Mouse (Mus musculus): ENCODE measurements at regions not wholly inside any gene's neighbourhood (a gene's known extent, or its start where the extent isn't known, plus 50 kb on each side); places are given as distances from the start of the nearest gene placed in this dataset.

DNA sequence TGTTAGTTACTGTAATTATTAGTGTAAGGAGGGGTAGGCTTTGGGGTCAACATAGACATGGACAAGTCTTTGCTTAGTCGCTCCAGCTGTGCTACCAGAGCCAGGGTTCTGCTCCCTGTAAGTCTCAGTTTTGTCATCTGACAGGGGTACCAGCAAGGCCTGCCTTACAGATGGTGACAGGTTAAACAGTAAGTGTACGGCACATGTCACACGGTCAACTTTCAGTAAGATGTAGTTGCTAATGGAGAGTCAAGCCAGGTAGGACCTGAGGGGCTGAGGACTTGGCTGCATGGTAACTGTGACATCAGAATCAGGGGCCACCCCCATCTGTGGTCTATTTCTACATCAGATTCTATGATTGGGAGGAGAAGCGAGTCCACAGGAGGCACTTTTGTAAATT lies 153.6 kb downstream of the Kdr start:
- WGBS = 94% methylated on average over 4 of the region's 4 CpGs
- no peaks in the 10 kb centered on the region for H3K27me3 ChIP-seq (ENCODE audit: low read depth, poor library complexity, severe bottlenecking)
- H3K9me3 ChIP-seq (replicated peaks) = no peaks in the 10 kb centered on the region
- H3K4me3 ChIP-seq = no peak overlapping the region
- no peaks in the 10 kb centered on the region; the same call in 1 of the 2 replicates for H3K4me1 ChIP-seq
- H3K27ac ChIP-seq = no peak overlapping the region
- H3K36me3 ChIP-seq = no peaks in the 10 kb centered on the region
- no peak for DNase-seq (ENCODE audit: low spot score)

- Histone ChIP-seq H3K4me1 (no peaks in the 10 kb centered on the region; the same call in 1 of the 2 replicates), H3K27me3 (ENCODE audit: low read depth, poor library complexity, severe bottlenecking) (no peaks in the 10 kb centered on the region), H3K4me3 (no peak overlapping the region), H3K9me3 (replicated peaks) (no peaks in the 10 kb centered on the region), H3K36me3 (no peaks in the 10 kb centered on the region), H3K27ac (no peak overlapping the region)
- 88% methylated on average over 3 of the region's 3 CpGs for WGBS
- DNase-seq (ENCODE audit: low spot score) = no peak
These were observed 154.6 kb downstream of the Kdr start for GRCm38 (mm10) chr5:75823646-75824045.

GRCm38 (mm10) chr5:75817396-75817795 lies 160.9 kb downstream of the Kdr start:
- H3K9me3 ChIP-seq (replicated peaks) = no peaks in the 10 kb centered on the region
- H3K4me1 ChIP-seq = peaks cover 5% of the 10 kb centered on the region; the same call in 1 of the 2 replicates
- no peak for DNase-seq (ENCODE audit: low spot score)
- H3K4me3 ChIP-seq = no peak overlapping the region
- H3K27me3 ChIP-seq (ENCODE audit: low read depth, poor library complexity, severe bottlenecking) = no peaks in the 10 kb centered on the region
- 97% methylated on average over 13 of the region's 13 CpGs for WGBS
- no peaks in the 10 kb centered on the region for H3K36me3 ChIP-seq
- H3K27ac ChIP-seq = no peak overlapping the region

DNA sequence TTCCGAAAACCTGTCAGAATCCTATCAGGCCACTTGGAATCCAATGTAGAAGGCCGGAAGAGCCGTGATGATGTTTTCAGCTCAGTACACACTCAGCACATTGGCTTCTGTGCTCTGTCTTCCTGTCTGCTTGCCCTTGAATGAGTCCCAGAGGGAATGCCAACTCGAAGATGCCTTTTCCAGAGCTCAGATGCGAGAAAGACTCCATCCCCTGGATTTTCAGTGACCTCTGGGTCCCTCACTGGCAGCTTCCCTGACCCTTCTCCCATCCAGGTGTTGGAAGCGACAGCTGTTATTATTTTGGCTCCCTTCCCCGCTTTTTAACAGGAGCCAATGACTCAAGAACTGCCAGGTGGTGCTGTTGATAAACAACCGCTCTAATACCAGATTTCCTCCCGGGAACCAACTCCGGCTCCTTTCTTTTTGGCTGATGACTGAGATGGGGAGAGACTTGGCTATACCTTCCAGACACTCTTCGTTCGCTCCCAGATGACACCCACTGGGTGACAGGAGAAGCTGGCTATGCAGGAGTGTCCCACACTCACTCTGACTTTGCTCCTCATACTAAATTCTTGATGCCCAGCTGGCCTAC lies 163.8 kb downstream of the Kdr start:
- H3K4me1 ChIP-seq = peaks cover 5% of the 10 kb centered on the region; the same call in 1 of the 2 replicates
- no peaks in the 10 kb centered on the region for H3K9me3 ChIP-seq (replicated peaks)
- DNase-seq (ENCODE audit: low spot score) = no peak
- no peak overlapping the region for H3K27ac ChIP-seq
- no peak overlapping the region for H3K4me3 ChIP-seq
- H3K36me3 ChIP-seq = no peaks in the 10 kb centered on the region
- H3K27me3 ChIP-seq (ENCODE audit: low read depth, poor library complexity, severe bottlenecking) = no peaks in the 10 kb centered on the region
- WGBS = 78% methylated on average over 12 of the region's 12 CpGs

GRCm38 (mm10) chr5:75812686-75813085 lies 165.6 kb downstream of the Kdr start:
- Histone ChIP-seq H3K36me3 (no peaks in the 10 kb centered on the region), H3K27ac (no peak overlapping the region), H3K4me1 (0 out of 2 replicates have a peak, but pooled peaks cover 5% of the 10 kb centered on the region), H3K4me3 (no peak overlapping the region), H3K9me3 (replicated peaks) (no peaks in the 10 kb centered on the region), H3K27me3 (ENCODE audit: low read depth, poor library complexity, severe bottlenecking) (no peaks in the 10 kb centered on the region)
- WGBS = 59% methylated on average over 4 of the region's 4 CpGs
- DNase-seq (ENCODE audit: low spot score) = no peak

GRCm38 (mm10) chr5:75808551-75809332 lies 169.5 kb downstream of the Kdr start:
- no peaks in the 10 kb centered on the region for H3K27me3 ChIP-seq (ENCODE audit: low read depth, poor library complexity, severe bottlenecking)
- no peaks in the 10 kb centered on the region for H3K9me3 ChIP-seq (replicated peaks)
- H3K4me1 ChIP-seq = 0 out of 2 replicates have a peak, but pooled peaks cover 2% of the 10 kb centered on the region
- no peaks in the 10 kb centered on the region for H3K36me3 ChIP-seq
- no peak overlapping the region for H3K27ac ChIP-seq
- no peak for DNase-seq (ENCODE audit: low spot score)
- H3K4me3 ChIP-seq = no peak overlapping the region
- WGBS = 90% methylated on average over 18 of the region's 18 CpGs

DNA sequence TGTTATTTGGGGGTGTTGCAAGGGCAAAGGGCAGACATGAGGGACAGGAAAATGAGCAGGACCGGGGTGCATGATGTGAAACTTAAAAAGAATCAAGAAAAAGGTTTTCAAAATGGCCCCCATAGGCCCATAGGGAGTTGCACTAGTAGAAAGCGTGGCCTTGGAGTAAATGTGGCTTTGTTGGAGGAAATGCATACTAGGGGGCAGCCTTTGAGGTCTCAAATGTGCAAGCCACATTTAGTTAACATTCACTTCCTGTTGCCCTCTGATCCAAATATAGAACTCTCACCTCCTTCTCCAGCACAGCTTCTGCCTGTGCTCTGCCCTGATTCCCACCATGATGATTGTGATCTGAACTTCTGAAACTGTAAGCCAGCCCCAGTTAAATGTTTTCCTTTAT lies 173.2 kb downstream of the Kdr start:
- no peaks in the 10 kb centered on the region for H3K4me1 ChIP-seq
- DNase-seq (ENCODE audit: low spot score) = no peak
- H3K27ac ChIP-seq = no peak overlapping the region
- no peaks in the 10 kb centered on the region for H3K9me3 ChIP-seq (replicated peaks)
- H3K4me3 ChIP-seq = no peak overlapping the region
- no peaks in the 10 kb centered on the region for H3K27me3 ChIP-seq (ENCODE audit: low read depth, poor library complexity, severe bottlenecking)
- 82% methylated on average over 2 of the region's 2 CpGs for WGBS
- H3K36me3 ChIP-seq = no peaks in the 10 kb centered on the region

- no peak overlapping the region for H3K27ac ChIP-seq
- H3K36me3 ChIP-seq = no peaks in the 10 kb centered on the region
- H3K4me1 ChIP-seq = no peaks in the 10 kb centered on the region
- DNase-seq (ENCODE audit: low spot score) = no peak
- H3K27me3 ChIP-seq (ENCODE audit: low read depth, poor library complexity, severe bottlenecking) = no peaks in the 10 kb centered on the region
- H3K4me3 ChIP-seq = no peak overlapping the region
- 90% methylated on average over 2 of the region's 2 CpGs for WGBS
- H3K9me3 ChIP-seq (replicated peaks) = no peaks in the 10 kb centered on the region
These were observed 173.9 kb downstream of the Kdr start for GRCm38 (mm10) chr5:75804340-75804739.

DNA sequence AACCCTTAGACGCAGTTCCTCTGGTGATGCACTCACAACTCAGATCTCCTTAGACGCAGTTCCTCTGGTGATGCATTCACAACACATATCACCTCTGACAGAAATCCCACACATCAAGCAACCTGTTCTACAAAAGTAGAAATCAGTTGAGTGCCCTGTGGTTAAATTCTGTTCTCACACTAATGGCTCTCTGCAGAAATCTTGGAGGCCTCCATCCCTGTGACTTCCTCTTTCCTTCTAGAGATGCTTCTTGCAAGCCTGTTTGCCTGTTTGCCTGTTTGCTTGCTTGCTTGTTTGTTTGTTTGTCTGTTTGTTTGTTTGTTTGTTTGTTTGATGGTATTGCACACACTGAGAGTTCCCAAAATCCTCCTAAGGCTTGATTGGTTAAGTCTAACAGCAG lies 175.2 kb downstream of the Kdr start:
- Histone ChIP-seq H3K9me3 (replicated peaks) (no peaks in the 10 kb centered on the region), H3K27me3 (ENCODE audit: low read depth, poor library complexity, severe bottlenecking) (no peaks in the 10 kb centered on the region), H3K4me1 (no peaks in the 10 kb centered on the region), H3K4me3 (no peak overlapping the region), H3K27ac (no peak overlapping the region), H3K36me3 (no peaks in the 10 kb centered on the region)
- DNase-seq (ENCODE audit: low spot score) = no peak
- WGBS = 88% methylated on average over 2 of the region's 2 CpGs

DNA sequence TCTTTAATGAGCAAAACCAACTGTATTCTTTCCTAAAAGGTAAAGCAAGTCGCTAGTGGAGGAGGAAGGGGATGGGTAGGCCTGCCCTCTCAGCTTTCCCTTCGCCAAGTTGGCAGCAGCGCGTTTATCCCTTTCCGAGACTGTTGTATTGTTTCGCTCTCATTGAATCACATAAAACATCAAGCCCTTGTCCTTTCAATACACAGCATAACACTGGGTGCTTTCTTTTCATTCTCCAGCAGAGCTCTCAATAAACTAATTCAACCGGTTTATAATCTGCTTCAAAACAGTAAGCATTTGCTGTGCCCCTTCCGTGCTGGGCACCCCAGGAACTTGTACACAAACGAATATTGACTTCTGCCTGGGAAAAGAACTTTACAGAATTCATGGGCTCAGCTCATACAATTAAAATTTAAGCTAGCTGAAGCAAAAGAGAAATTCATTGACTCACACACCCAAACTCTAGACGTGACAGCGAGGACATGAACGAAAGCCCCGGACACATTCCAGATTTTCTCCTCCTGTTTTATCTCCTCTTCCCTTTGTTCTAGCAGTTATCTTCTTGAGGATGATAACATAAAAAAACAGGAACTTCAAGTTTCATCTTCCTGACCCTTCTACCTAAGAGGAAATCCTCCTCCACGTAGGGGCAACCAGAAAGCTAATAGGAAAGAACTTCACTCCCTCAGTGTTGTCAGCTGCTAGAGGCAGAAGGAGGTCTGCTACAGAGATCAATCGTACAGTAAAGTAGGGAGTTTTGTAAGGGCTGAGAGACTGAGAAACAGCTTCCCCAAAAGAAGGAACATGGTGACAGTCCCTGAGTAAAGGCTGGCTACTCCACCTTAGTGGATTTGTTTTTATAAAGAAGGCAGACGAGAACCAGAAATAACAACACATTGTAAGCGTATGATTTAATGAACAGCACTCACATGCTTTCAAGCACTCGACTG lies 177.9 kb downstream of the Kdr start:
- Histone ChIP-seq H3K4me3 (no peak overlapping the region), H3K27ac (no peak overlapping the region), H3K4me1 (no peaks in the 10 kb centered on the region), H3K27me3 (ENCODE audit: low read depth, poor library complexity, severe bottlenecking) (no peaks in the 10 kb centered on the region), H3K36me3 (no peaks in the 10 kb centered on the region), H3K9me3 (replicated peaks) (no peaks in the 10 kb centered on the region)
- 88% methylated on average over 18 of the region's 18 CpGs for WGBS
- no peak for DNase-seq (ENCODE audit: low spot score)

GRCm38 (mm10) chr5:75799627-75800026 lies 178.6 kb downstream of the Kdr start:
- Histone ChIP-seq H3K4me1 (no peaks in the 10 kb centered on the region), H3K9me3 (replicated peaks) (no peaks in the 10 kb centered on the region), H3K4me3 (no peak overlapping the region), H3K36me3 (no peaks in the 10 kb centered on the region), H3K27ac (no peak overlapping the region), H3K27me3 (ENCODE audit: low read depth, poor library complexity, severe bottlenecking) (no peaks in the 10 kb centered on the region)
- no peak for DNase-seq (ENCODE audit: low spot score)
- 90% methylated on average over 4 of the region's 4 CpGs for WGBS

DNA sequence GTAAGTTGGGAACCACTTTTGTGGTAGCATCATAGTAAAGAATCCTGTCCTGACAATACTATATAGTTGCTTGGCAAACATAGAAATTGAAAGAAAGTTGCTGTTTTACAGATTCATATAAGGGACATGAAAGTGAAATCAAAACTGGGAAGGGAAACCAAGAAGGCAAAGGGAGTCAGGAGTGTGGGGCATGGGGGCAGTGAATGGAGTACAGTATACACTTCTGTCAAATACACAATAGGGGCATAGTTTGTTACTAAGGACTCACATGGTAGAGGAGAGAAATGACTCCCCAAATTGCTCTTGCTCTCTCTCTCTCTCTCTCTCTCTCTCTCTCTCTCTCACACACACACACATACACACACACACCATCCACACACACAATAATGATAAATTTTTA lies 185.1 kb downstream of the Kdr start:
- H3K36me3 ChIP-seq = no peaks in the 10 kb centered on the region
- DNase-seq (ENCODE audit: low spot score) = no peak

GRCm38 (mm10) chr5:75791738-75792137 lies 186.5 kb downstream of the Kdr start:
- no peak overlapping the region for H3K4me3 ChIP-seq
- 91% methylated on average over 8 of the region's 8 CpGs for WGBS
- H3K36me3 ChIP-seq = no peaks in the 10 kb centered on the region
- H3K27ac ChIP-seq = no peak overlapping the region
- H3K4me1 ChIP-seq = no peaks in the 10 kb centered on the region
- H3K9me3 ChIP-seq (replicated peaks) = no peaks in the 10 kb centered on the region
- DNase-seq (ENCODE audit: low spot score) = no peak
- no peaks in the 10 kb centered on the region for H3K27me3 ChIP-seq (ENCODE audit: low read depth, poor library complexity, severe bottlenecking)

More for the DNA sequence above, 185.1 kb downstream of the Kdr start:
- no peaks in the 10 kb centered on the region for H3K27me3 ChIP-seq (ENCODE audit: low read depth, poor library complexity, severe bottlenecking)
- H3K4me1 ChIP-seq = no peaks in the 10 kb centered on the region
- H3K9me3 ChIP-seq (replicated peaks) = no peaks in the 10 kb centered on the region
- no peak overlapping the region for H3K4me3 ChIP-seq
- no peak overlapping the region for H3K27ac ChIP-seq

Data from limb, embryonic 10.5 days (tissue).